Mouse (Mus musculus): ENCODE data around the gene Rpia.

The Rpia gene

GRCm38 (mm10) chr6:70742833-70743232, 49.2 kb downstream of the Rpia start:
- no peak for TF ChIP-seq GATA4 (IDR thresholded peaks at IDR 0.05; ENCODE audit: insufficient replicate concordance, low read length)

GRCm38 (mm10) chr6:70740535-70740934, 51.5 kb downstream of the Rpia start:
- no peak for TF ChIP-seq GATA4 (IDR thresholded peaks at IDR 0.05; ENCODE audit: insufficient replicate concordance, low read length)

GRCm38 (mm10) chr6:70739456-70739855, 52.6 kb downstream of the Rpia start:
- TF ChIP-seq GATA4 (IDR thresholded peaks at IDR 0.05; ENCODE audit: insufficient replicate concordance, low read length), result no peak

GRCm38 (mm10) chr6:70735528-70735927, 56.5 kb downstream of the Rpia start:
- no peak for TF ChIP-seq GATA4 (IDR thresholded peaks at IDR 0.05; ENCODE audit: insufficient replicate concordance, low read length)

GRCm38 (mm10) chr6:70730828-70731227, 61.2 kb downstream of the Rpia start:
- TF ChIP-seq GATA4 (IDR thresholded peaks at IDR 0.05; ENCODE audit: insufficient replicate concordance, low read length), result no peak

GRCm38 (mm10) chr6:70729125-70729524, 62.9 kb downstream of the Rpia start:
- TF ChIP-seq GATA4 (IDR thresholded peaks at IDR 0.05; ENCODE audit: insufficient replicate concordance, low read length), result no peak

- no peak for TF ChIP-seq GATA4 (IDR thresholded peaks at IDR 0.05; ENCODE audit: insufficient replicate concordance, low read length)
Observed at GRCm38 (mm10) chr6:70727094-70727721, 64.8 kb downstream of the Rpia start.

- TF ChIP-seq GATA4 (IDR thresholded peaks at IDR 0.05; ENCODE audit: insufficient replicate concordance, low read length), result no peak
Observed at GRCm38 (mm10) chr6:70725639-70726038, 66.4 kb downstream of the Rpia start.

DNA sequence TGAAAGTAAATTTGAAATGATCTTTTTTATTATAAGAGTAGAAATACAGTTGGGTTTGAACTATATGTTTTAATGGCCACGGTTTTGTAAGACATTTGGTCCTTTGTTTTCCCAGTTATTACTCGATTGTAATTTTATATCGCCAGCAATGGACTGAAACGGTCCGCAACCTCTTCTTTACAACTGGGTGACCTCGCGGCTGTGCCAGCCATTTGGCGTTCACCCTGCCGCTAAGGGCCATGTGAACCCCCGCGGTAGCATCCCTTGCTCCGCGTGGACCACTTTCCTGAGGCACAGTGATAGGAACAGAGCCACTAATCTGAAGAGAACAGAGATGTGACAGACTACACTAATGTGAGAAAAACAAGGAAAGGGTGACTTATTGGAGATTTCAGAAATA, 67.3 kb downstream of the Rpia start:
- TF ChIP-seq GATA4 (IDR thresholded peaks at IDR 0.05; ENCODE audit: insufficient replicate concordance, low read length), result no peak

GRCm38 (mm10) chr6:70722298-70722697, 69.7 kb downstream of the Rpia start:
- TF ChIP-seq GATA4 (IDR thresholded peaks at IDR 0.05; ENCODE audit: insufficient replicate concordance, low read length), result no peak

DNA sequence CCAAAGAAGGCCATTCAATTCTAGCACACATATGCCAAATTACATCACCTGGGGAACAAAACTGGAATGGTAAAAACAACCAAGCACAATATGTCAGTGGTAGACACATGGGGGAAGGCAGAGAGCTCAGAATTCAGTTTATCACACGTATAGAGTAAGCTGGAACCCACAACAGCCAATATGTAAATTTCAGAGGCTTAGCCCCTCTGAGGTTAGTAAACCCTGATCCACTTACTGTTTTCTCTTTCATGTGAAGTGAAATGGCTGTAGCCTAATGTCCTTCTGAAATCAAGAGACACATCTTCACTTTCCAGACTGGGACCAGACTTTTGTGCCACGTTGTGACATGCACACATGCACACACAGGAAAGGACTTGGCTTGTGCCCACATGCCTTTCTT, 73.3 kb downstream of the Rpia start:
- TF ChIP-seq GATA4 (IDR thresholded peaks at IDR 0.05; ENCODE audit: insufficient replicate concordance, low read length), result no peak

- no peak for TF ChIP-seq GATA4 (IDR thresholded peaks at IDR 0.05; ENCODE audit: insufficient replicate concordance, low read length)
Observed at GRCm38 (mm10) chr6:70718164-70718563, 73.9 kb downstream of the Rpia start.

DNA sequence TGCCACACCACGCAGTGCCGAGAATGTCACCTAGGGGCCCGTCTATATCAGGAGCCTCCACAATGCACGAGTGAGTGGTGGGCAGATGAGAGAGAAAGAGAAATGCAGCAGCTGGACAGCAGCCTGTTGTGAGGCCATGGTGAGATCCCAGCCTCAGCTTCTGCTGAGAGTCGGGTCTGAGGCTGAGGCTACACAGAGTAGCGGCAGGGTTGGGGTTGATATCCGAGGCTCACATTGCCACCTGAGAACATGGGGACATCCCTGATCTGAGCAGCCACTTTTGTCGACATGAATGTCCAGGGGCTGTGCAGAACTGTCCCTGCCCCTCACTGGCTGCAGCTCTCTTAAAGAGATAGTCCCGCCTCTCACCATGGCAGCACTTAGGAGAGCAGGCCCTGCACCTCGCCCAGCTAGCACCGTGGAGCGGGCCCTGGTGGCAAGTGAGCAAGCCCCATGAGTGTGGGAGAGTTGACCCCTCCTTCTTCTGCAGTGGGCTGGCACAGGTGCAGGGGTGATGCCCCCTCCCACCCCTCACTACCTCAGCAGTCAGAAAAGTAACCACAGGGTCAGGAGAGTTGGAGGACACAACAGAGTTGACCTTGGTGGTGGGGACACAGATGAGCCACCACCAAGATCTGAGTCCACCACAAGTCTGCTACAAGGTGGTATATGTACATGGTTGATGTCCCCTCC, 75.2 kb downstream of the Rpia start:
- TF ChIP-seq GATA4 (IDR thresholded peaks at IDR 0.05; ENCODE audit: insufficient replicate concordance, low read length), result no peak

Measured in liver, adult (tissue).